Mouse (Mus musculus): ENCODE results near the gene Gstp1.
"Not testable (repeated sequence)": the region's sequence is repeated elsewhere in the genome, so short reads cannot be mapped to it uniquely, and the experiment has no call there.

Gstp1 gene

DNA sequence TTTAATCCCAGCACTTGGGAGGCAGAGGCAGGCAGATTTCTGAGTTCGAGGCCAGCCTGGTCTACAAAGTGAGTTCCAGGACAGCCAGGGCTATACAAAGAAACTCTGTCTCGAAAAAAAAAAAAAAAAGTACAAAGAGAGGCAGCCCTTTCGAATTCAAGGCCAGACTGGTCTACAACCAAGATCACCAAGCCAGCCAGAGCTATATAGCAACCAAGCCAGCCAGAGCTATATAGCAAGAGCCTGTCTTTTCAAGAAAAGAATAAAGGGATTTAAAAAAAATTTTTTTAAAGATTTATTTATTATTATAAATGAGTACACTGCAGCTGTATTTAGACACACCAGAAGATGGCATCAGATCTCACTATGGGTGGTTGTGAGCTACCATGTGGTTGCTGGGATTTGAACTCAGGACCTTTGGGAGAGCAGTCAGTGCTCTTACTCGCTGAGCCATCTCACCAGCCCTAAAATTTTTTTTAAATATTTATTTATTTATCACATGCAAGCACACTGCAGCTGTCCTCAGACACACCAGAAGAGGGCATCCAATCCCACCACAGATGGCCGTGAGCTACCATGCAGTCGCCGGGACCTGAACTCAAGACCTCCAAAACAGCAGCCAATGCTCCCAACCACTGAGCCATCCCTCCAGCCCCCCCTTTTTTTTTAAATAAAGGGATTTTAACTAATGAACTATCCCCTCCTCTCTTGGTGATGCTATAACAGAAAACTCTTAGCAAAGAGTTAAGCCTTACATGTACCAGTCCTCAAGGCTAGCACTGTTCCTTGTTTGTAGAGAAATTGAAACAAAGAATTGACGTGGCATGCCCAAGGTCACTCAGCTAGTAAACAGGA lies 22.5 kb upstream of the Gstp1 start:
- DNase-seq (ENCODE audit: low read depth, low spot score) = not testable (repeated sequence)

- no peak for DNase-seq (ENCODE audit: low read depth, low spot score)
Measured at GRCm38 (mm10) chr19:4059069-4059740, 21.4 kb upstream of the Gstp1 start, which contains the start of gene Gstp3. Gstp3 (minus strand) TSS chr19:4059569.

DNA sequence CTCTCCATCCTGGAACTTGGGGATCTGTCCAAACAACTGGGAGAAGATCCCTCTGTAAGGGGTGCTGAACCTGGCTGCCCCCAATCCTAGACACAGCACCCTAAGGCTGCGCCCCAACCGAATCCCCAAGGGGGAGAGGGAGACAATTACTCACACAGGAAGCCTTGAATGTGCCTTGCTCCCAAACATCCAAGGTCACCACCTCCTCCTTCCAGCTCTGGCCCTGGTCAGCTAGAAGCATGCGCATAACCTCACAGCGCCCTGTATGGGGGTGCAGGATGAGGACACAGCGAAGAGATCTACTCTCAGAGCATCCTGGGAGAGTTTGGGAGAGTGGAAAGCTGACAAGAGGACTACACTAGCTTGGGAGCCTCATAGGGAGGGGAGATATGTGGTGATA lies 20.8 kb upstream of the Gstp1 start:
- no peak for DNase-seq (ENCODE audit: low read depth, low spot score)

DNA sequence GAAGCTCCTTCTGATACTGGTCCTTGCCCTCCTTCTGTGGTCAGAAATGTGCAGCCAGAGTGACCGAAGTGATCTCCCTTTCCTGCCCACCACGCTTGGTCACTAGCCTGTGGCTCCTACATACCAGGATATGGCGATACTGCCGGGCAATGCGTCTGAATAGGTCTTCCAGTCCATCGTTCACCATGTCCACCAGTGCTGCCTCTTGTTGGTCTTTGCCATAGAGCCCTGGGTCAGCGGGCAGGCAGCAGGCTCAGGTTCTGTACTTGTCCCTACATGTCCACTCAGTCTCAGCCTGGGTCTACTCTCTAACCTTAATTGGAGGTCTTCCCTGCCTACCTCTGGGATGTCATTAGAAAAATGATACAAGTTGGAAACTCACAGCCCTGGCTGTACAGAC lies 20.2 kb upstream of the Gstp1 start:
- DNase-seq (ENCODE audit: low read depth, low spot score) = no peak

DNA sequence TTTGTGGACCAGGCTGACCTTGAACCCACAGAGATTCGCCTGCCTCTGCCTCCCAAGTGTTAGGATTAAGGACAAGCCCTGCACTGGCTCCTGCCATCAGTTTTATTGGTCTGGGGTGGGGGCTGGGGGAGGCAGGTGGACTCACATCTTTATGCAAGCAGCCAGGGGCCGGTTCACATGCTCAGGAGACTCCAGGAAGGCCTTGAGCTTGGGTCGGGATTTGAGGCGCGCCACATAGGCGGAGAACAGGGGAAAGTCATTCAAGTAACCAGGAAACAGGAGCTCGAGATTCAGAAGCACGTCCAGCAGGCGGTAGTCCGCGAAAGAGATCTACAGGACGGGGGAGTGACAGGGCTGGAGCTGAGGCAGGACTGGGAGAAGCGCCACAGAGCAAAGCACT lies 19.6 kb upstream of the Gstp1 start:
- no peak for DNase-seq (ENCODE audit: low read depth, low spot score)

GRCm38 (mm10) chr19:4056727-4057126 lies 18.9 kb upstream of the Gstp1 start:
- DNase-seq (ENCODE audit: low read depth, low spot score) = no peak

DNA sequence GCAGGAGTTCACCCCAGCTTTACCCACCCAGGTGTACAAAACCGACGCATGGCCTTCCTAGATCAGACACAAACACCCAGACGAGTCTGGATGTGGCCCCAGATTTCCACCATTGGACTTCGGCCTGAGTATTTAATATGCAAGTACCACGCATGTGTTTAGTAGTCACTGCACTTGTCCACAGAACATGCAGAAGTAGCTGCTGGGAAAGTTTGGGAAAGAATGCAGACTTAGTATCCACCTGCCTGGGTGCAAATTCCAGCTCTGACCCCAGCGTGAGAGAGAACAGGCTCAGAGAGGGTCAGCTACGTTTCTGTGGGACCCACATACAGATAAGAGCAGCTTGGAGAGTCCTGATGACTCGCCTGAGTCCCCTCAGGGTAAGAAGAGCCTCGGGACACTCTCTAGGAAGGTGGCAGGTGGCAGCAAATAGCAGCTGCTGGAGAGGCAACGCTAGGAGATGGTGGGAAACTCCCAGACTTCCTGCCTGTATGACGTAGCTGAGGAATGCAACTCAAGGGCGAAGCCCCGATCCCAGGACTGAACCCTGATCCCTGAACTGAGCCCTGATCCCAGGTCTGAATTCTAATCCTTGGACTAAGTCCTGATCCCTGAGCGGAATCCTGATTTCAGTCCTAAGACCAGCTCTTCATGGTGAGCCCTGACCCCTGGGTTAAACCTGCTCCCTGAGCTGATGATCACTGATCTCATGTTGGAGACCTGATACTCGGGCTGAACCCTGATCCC lies 18.3 kb upstream of the Gstp1 start:
- no peak for DNase-seq (ENCODE audit: low read depth, low spot score)

GRCm38 (mm10) chr19:4055216-4055946 lies 17.6 kb upstream of the Gstp1 start:
- no peak for DNase-seq (ENCODE audit: low read depth, low spot score)

GRCm38 (mm10) chr19:4054613-4055012 lies 16.8 kb upstream of the Gstp1 start:
- DNase-seq (ENCODE audit: low read depth, low spot score) = no peak

DNA sequence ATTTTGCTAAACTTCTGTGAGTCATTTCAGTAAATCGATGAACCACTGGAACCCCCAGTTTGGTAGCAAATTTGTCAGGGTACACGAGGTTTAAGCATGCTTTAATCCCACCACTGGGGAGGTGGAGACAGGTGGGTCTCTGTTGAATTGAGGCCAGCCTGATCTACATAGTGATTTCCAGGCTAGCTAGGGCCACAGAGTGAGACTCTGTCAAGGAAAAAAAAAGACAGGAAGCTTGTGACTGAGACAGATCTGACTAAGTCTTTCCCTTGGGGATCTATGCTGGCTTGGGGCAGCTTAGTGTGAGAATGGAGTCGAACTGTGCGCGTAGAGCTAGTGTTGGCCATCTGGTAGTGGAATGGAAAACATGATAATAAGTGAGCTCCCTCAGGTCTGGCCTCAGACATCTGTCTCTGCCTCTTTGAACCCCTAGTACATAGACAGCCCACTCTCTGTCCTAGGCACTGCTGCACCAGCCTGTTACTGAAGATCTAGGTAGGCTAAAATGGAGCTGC lies 14.8 kb upstream of the Gstp1 start:
- no peak for DNase-seq (ENCODE audit: low read depth, low spot score)

DNA sequence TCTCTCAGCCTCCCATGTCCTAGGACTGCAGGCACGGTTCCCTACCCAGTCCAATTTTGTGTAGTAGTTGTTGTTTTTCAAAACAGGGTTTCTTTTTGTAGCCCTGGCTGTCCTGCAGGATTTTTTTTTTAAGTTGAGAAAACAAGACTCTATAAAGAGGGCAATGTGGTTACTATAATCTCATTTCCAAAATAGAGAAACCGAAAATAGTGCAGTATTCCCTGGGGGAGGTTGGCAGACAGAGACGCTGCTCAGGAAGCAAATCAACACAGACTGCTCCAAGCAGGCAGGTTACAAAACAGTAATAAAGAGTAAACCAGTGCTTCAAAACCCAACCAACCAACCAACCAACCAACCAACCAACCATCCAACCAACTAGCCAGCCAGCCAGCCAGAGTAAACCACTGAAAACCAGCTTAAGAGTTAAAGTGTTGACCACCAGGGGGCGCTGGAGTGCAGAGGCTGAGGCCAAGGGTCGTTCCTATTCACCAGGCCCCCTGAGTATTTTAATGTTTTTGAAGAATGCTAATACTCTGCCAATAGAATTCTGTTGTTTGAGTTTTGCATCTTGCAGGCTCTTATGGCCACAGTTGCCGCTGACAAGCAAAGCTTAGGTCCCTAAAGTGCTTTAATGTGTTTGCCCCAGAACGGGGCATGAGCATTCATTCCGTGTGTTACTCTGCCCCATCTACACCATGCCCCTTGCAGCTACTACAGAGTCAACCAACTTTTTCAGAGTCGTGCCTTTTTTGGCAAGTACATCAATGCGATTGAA lies 14.1 kb upstream of the Gstp1 start:
- DNase-seq (ENCODE audit: low read depth, low spot score) = peak; percentile 65

DNA sequence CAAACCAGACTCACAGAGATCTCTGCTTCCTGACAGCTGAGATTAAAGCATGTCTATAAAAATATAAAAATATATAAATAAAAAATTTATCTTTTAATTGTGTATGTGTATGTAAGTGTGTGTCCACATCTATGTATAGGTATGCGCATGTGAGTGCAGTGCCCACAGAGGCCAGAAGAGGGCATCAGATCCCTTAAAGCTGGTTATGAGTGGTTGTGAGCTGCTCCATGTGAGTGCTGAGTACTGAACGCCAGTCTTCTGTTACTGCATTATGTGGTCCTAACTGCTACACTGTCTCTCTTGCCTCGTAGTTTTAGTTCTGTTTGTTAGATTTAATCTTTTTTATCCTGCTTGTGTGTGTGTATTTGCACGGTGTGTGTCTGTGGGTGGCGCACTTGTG lies 13.2 kb upstream of the Gstp1 start:
- no peak for DNase-seq (ENCODE audit: low read depth, low spot score)

DNA sequence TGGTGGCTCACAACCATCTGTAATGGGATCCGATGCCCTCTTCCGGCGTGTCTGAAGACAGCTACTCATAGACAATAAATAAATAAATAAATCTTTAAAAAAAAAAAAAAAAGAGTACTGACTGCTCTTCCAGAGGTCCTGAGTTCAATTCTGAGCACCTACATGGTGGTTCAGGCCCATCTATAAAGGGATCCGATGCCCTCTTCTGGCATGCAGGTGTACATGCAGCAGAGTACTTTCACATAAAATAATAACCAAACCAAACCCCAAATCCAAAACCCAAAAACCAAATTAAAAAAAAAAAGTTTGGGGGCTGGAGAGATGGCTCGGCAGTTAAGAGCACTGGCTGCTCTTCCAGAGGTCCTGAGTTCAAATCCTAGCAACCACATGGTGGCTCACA lies 11.3 kb upstream of the Gstp1 start:
- DNase-seq (ENCODE audit: low read depth, low spot score) = not testable (repeated sequence)

GRCm38 (mm10) chr19:4047859-4048258 lies 10.1 kb upstream of the Gstp1 start:
- peak; percentile 87 for DNase-seq (ENCODE audit: low read depth, low spot score)

GRCm38 (mm10) chr19:4046866-4047254 lies 9.1 kb upstream of the Gstp1 start:
- no peak for DNase-seq (ENCODE audit: low read depth, low spot score)

DNA sequence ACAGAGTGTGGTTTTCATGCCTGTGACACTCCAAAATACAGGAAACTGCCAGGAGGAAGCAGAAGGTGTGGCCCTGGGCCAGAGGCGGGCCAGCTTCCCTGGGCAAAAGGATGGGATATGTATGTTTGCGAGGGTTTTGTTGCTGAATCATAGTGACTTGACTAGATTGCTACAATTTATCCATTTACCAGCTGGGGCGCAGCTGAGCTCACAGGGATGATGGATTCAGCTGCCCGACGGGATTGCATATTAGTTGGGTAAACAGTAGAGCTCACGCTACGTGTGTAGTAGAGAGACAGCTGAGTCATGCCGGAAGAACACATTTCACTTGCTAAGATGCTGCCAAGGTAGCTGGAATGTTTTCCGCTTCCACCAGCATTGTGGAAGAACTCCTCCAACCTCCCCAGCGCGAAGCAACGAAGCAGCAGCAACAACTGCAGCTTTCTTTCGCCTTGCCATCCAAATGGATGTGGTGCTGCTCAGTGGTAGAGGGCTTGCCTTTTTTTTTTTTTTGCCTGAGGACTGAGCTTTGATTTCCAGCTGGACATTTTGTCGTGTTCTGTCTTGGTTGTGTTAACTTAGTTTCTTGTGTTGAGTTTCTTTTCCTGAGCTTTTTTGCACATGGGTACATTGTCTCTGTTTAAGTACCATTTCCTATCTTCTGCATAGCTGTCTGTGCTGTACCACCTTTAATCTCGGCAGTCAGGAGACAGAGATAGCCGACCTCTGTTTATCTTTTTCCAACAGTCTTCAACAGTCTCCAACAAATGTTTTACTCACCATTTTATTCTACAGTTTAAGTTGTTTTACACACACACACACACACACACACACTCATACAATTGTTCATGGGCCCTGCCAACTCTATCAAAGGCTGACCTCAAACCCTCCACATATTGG lies 8.4 kb upstream of the Gstp1 start, which contains the start of gene Gstp2:
Gstp2 (minus strand) TSS at position 58 of the 900 bp plus-strand sequence.
- DNase-seq (ENCODE audit: low read depth, low spot score) = peak; percentile 99

GRCm38 (mm10) chr19:4044109-4044508 lies 6.3 kb upstream of the Gstp1 start:
- DNase-seq (ENCODE audit: low read depth, low spot score) = not testable (repeated sequence)

- no peak for DNase-seq (ENCODE audit: low read depth, low spot score)
Measured at GRCm38 (mm10) chr19:4042124-4042523, 4.3 kb upstream of the Gstp1 start.

GRCm38 (mm10) chr19:4041500-4041899 lies 3.7 kb upstream of the Gstp1 start:
- not testable (repeated sequence) for DNase-seq (ENCODE audit: low read depth, low spot score)
